Mouse (Mus musculus): ENCODE measurements at regions not wholly inside any gene's neighbourhood (a gene's known extent, or its start where the extent isn't known, plus 50 kb on each side); places are given as distances from the start of the nearest gene placed in this dataset.

GRCm38 (mm10) chr15:60657572-60657971 is 196.0 kb downstream of the Fam84b start:
- TF ChIP-seq HCFC1 (IDR thresholded peaks at IDR 0.05; ENCODE audit: borderline replicate concordance, insufficient read depth, low read length) (no peak), ZC3H11A (IDR thresholded peaks at IDR 0.05; ENCODE audit: borderline replicate concordance, low read depth, low read length) (no peak)

Measured in ES-E14 (cell line).